Mouse (Mus musculus) lung, embryonic 15.5 days (tissue): Measurements from ENCODE around the gene Kdm4a. TPM values are rescaled to one million over a fixed set of nuclear protein-coding genes. Genes with fewer than 3 reads are reported as not detected.

ENCODE experiments used
- ATAC-seq: fragments of 200-750 bp; cut with Nextera tagmentation; 2 replicates; pipeline ENCODE4 v1.8.0; 2017; ENCODE audit warnings: moderate number of reproducible peaks, borderline replicate concordance; ENCODE audit not compliant: low FRiP score, low TSS enrichment; ENCODE audit errors: extremely low read depth
- H3K27ac ChIP-seq: fragments of 300-500 bp; sonication (generic); 2 replicates; pipeline ENCODE4 v1.5.1; 2015; ENCODE audit warnings: moderate library complexity, mild to moderate bottlenecking, inconsistent platforms
- H3K27me3 ChIP-seq: fragments of 300-500 bp; sonication (generic); 2 replicates; pipeline ENCODE4 v1.6.1; 2015; ENCODE audit warnings: inconsistent platforms
- H3K36me3 ChIP-seq: fragments of 300-500 bp; sonication (generic); 2 replicates; pipeline ENCODE4 v1.6.1; 2015; ENCODE audit warnings: inconsistent platforms
- H3K4me1 ChIP-seq: fragments of 300-500 bp; sonication (generic); 2 replicates; pipeline ENCODE4 v1.6.1; 2015; ENCODE audit warnings: inconsistent platforms
- H3K4me2 ChIP-seq: fragments of 300-500 bp; sonication (generic); 2 replicates; pipeline ENCODE4 v1.6.1; 2015; ENCODE audit warnings: inconsistent platforms, mild to moderate bottlenecking, moderate library complexity
- H3K4me3 ChIP-seq: fragments of 300-500 bp; sonication (generic); 2 replicates; pipeline ENCODE4 v1.5.1; 2015; ENCODE audit warnings: mild to moderate bottlenecking, inconsistent platforms
- H3K9ac ChIP-seq: fragments of 300-500 bp; sonication (generic); 2 replicates; pipeline ENCODE4 v1.6.1; 2015; ENCODE audit warnings: inconsistent platforms
- H3K9me3 ChIP-seq: fragments of 300-500 bp; sonication (generic); 2 replicates; pipeline ENCODE4 v1.6.1; 2016; ENCODE audit warnings: inconsistent platforms
- WGBS: fragments of 180-500 bp; shearing (Covaris S2); methylation state at CpG from one replicate; pipeline ENCODE4 v1.1.7; 2015; 5-methylcytosine and 5-hydroxymethylcytosine counted together
- polyA plus RNA-seq: library from polyadenylated mRNA; unstranded; fragments of >200 nt; fragmentation: Nextera tagmentation; extraction: Ambion mirVana; gene quantifications from 2 replicates; pipeline ENCODE4 v1.2.1, GENCODE M21; 2015

The Kdm4a gene
- polyA plus RNA-seq, 1 experiment from 2014 or later = 39.3 TPM

- ATAC-seq = no peak
- no peak overlapping the region for H3K4me2 ChIP-seq
These were observed 74.4 kb downstream of the Kdm4a start for GRCm38 (mm10) chr4:118105256-118106053.

GRCm38 (mm10) chr4:118103280-118103830 lies 76.5 kb downstream of the Kdm4a start:
- no peaks in the 10 kb centered on the region for H3K9me3 ChIP-seq

More at GRCm38 (mm10) chr4:118105256-118106053, 74.4 kb downstream of the Kdm4a start:
- Histone ChIP-seq H3K36me3 (no peaks in the 10 kb centered on the region), H3K27ac (no peak overlapping the region), H3K9ac (no peak overlapping the region), H3K4me3 (no peak overlapping the region), H3K27me3 (no peaks in the 10 kb centered on the region), H3K4me1 (peaks cover 11% of the 10 kb centered on the region; the same call in 1 of the 2 replicates), H3K9me3 (no peaks in the 10 kb centered on the region)
- 77% methylated on average over 3 of the region's 3 CpGs for whole genome bisulfite sequencing

GRCm38 (mm10) chr4:118101497-118101896 lies 78.3 kb downstream of the Kdm4a start:
- Histone ChIP-seq H3K36me3 (no peaks in the 10 kb centered on the region), H3K9me3 (no peaks in the 10 kb centered on the region), H3K4me2 (no peak overlapping the region), H3K27ac (no peak overlapping the region), H3K27me3 (no peaks in the 10 kb centered on the region), H3K4me3 (no peak overlapping the region), H3K4me1 (0 out of 2 replicates have a peak, but pooled peaks cover 4% of the 10 kb centered on the region), H3K9ac (no peak overlapping the region)
- WGBS = 71% methylated on average over 6 of the region's 6 CpGs
- ATAC-seq = no peak

More at GRCm38 (mm10) chr4:118103280-118103830, 76.5 kb downstream of the Kdm4a start:
- H3K9ac ChIP-seq = no peak overlapping the region
- no peak for ATAC-seq
- H3K4me2 ChIP-seq = no peak overlapping the region
- H3K4me3 ChIP-seq = no peak overlapping the region
- H3K36me3 ChIP-seq = no peaks in the 10 kb centered on the region
- H3K27ac ChIP-seq = no peak overlapping the region
- WGBS = 73% methylated on average over 8 of the region's 8 CpGs
- 0 out of 2 replicates have a peak, but pooled peaks cover 4% of the 10 kb centered on the region for H3K4me1 ChIP-seq
- H3K27me3 ChIP-seq = no peaks in the 10 kb centered on the region

- Histone ChIP-seq H3K9me3 (no peaks in the 10 kb centered on the region), H3K4me3 (no peak overlapping the region), H3K4me1 (no peaks in the 10 kb centered on the region), H3K9ac (no peak overlapping the region), H3K27ac (no peak overlapping the region), H3K27me3 (no peaks in the 10 kb centered on the region), H3K36me3 (no peaks in the 10 kb centered on the region), H3K4me2 (no peak overlapping the region)
- ATAC-seq = no peak
- 82% methylated on average over 8 of the region's 8 CpGs for WGBS
These were observed 80.0 kb downstream of the Kdm4a start for GRCm38 (mm10) chr4:118099637-118100364.

- H3K27ac ChIP-seq = no peak overlapping the region
- WGBS = 85% methylated on average over 6 of the region's 6 CpGs
- no peak for ATAC-seq
These were observed 81.3 kb downstream of the Kdm4a start for GRCm38 (mm10) chr4:118098571-118098970.

GRCm38 (mm10) chr4:118096069-118096468 lies 83.8 kb downstream of the Kdm4a start:
- Histone ChIP-seq H3K4me2 (no peak overlapping the region), H3K27me3 (no peaks in the 10 kb centered on the region), H3K4me1 (no peaks in the 10 kb centered on the region), H3K9me3 (no peaks in the 10 kb centered on the region), H3K36me3 (no peaks in the 10 kb centered on the region), H3K9ac (no peak overlapping the region), H3K4me3 (no peak overlapping the region), H3K27ac (no peak overlapping the region)
- no peak for ATAC-seq
- WGBS = 64% methylated on average over 6 of the region's 6 CpGs

More at GRCm38 (mm10) chr4:118098571-118098970, 81.3 kb downstream of the Kdm4a start:
- H3K27me3 ChIP-seq = no peaks in the 10 kb centered on the region
- H3K9ac ChIP-seq = no peak overlapping the region
- H3K4me2 ChIP-seq = no peak overlapping the region
- H3K4me1 ChIP-seq = no peaks in the 10 kb centered on the region
- H3K36me3 ChIP-seq = no peaks in the 10 kb centered on the region
- no peaks in the 10 kb centered on the region for H3K9me3 ChIP-seq
- no peak overlapping the region for H3K4me3 ChIP-seq

GRCm38 (mm10) chr4:118092784-118093457 lies 86.9 kb downstream of the Kdm4a start:
- Histone ChIP-seq H3K4me3 (no peak overlapping the region), H3K9ac (no peak overlapping the region), H3K9me3 (no peaks in the 10 kb centered on the region), H3K36me3 (no peaks in the 10 kb centered on the region), H3K27ac (no peak overlapping the region), H3K27me3 (no peaks in the 10 kb centered on the region), H3K4me2 (no peak overlapping the region), H3K4me1 (no peaks in the 10 kb centered on the region)
- no peak for ATAC-seq
- 90% methylated on average over 11 of the region's 11 CpGs for whole genome bisulfite sequencing

- no peaks in the 10 kb centered on the region for H3K4me1 ChIP-seq
- no peak overlapping the region for H3K4me3 ChIP-seq
- no peak overlapping the region for H3K4me2 ChIP-seq
- no peaks in the 10 kb centered on the region for H3K27me3 ChIP-seq
- ATAC-seq = no peak
- no peaks in the 10 kb centered on the region for H3K9me3 ChIP-seq
- WGBS = 89% methylated on average over 11 of the region's 11 CpGs
- no peak overlapping the region for H3K9ac ChIP-seq
- H3K36me3 ChIP-seq = no peaks in the 10 kb centered on the region
- H3K27ac ChIP-seq = no peak overlapping the region
These were observed 89.4 kb downstream of the Kdm4a start for GRCm38 (mm10) chr4:118090449-118090848.

GRCm38 (mm10) chr4:118089939-118090338 lies 89.9 kb downstream of the Kdm4a start:
- no peaks in the 10 kb centered on the region for H3K27me3 ChIP-seq
- no peak for ATAC-seq
- peaks cover 4% of the 10 kb centered on the region; the same call in 1 of the 2 replicates for H3K4me1 ChIP-seq
- WGBS = 41% methylated on average over 9 of the region's 9 CpGs
- no peak overlapping the region for H3K9ac ChIP-seq
- H3K4me2 ChIP-seq = no peak overlapping the region
- no peaks in the 10 kb centered on the region for H3K36me3 ChIP-seq
- no peak overlapping the region for H3K27ac ChIP-seq
- no peak overlapping the region for H3K4me3 ChIP-seq
- no peaks in the 10 kb centered on the region for H3K9me3 ChIP-seq

GRCm38 (mm10) chr4:118088771-118089170 lies 91.1 kb downstream of the Kdm4a start:
- Histone ChIP-seq H3K4me1 (peaks cover 12% of the 10 kb centered on the region), H3K9ac (no peak overlapping the region), H3K9me3 (no peaks in the 10 kb centered on the region), H3K27me3 (no peaks in the 10 kb centered on the region), H3K4me3 (no peak overlapping the region), H3K27ac (no peak overlapping the region), H3K36me3 (no peaks in the 10 kb centered on the region), H3K4me2 (no peak overlapping the region)
- WGBS = 49% methylated on average over 2 of the region's 2 CpGs
- no peak for ATAC-seq
